Mouse (Mus musculus) induced T-regulatory cell, adult 2 months (primary cell): ENCODE results near the gene Spns2.
"Not testable (repeated sequence)": the region's sequence is repeated elsewhere in the genome, so short reads cannot be mapped to it uniquely, and the experiment has no call there.

Experiments
- DNase-seq: peaks from one replicate; pipeline ENCODE4 v3.0.0-alpha.2; 2012; ENCODE audit warnings: low read depth

Spns2 gene

DNA sequence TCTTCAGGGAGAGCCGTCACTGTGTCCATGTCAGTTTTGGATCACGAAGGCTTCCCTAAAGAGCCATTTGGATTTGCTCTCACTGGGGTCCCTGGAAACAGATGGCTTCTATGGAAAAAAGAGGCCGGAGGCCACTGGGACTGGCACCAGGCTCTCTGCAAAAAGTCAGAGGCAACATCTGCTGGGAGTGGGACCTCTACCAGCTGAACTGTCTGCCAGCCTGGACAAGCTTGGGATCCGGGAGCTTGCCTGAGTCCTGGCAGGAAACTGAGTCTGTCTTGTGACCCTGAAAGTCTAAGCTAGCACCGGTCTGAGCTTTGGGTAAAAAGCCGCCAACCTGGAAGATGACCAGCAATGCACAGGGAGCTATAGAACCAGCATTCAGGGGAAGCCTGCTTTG is 18.3 kb downstream of the Spns2 start:
- DNase-seq = no peak

- no peak for DNase-seq
Measured at GRCm38 (mm10) chr11:72470004-72470403, 19.7 kb downstream of the Spns2 start.

- no peak for DNase-seq
Measured at GRCm38 (mm10) chr11:72469217-72469616, 20.5 kb downstream of the Spns2 start.

DNA sequence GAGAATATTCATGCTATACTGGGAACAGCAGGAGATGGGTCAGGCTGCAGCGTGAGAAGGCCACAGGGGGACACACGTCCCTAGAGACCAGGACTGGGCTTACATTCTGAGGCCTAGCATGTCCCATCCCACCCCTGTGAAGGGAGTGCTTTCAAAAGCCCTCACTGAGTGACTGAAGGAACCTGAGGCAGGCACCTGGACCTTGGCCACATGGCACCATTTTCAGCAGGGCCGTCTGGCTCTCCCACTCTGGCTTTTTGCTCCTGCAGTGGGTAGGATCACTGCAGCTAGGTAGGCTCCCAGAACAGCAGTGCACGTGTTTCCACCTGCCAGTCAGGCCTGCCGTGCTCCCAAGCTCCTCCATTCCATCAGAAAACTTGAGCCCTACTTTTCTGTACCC is 21.2 kb downstream of the Spns2 start:
- DNase-seq = no peak

DNA sequence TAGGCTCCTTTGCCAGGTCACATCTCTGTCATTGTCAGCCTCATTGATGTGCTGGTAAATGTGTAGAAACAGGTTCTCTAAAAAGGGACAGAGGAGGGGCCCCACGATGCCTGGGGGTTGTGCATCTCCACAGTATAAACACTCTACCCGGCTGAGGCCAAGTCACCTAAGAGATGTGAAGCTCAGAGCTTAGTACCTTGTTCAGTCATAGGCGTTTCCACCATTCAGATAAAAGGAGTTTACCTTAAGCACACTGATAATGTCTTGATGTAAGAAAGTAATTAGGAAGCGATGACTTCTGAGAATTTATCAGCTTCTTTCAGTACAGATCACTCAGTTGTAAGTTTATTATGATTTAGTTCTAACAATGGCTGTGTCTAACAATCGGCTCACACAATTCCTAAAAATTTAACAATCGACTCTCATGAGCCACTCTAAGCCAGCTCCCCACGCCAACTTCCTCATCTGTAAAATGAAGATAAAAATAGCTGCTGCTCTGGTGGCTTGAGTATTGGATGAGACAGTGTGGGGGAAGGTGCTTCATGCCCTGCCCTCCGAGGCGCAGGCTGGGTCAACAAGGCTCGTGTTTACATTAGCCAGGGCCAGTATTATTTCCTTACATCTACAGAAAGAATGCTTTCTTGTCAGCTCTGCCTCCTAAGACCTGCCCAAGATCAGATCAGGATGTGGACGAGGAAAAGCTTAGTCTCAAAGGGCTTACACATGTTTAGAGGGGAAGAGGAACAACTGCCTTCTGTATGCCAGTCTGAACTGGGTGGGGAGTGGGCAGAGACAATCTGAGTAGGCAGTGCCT is 22.8 kb downstream of the Spns2 start:
- no peak for DNase-seq

- no peak for DNase-seq
Measured at GRCm38 (mm10) chr11:72465978-72466693, 23.6 kb downstream of the Spns2 start.

- DNase-seq = no peak
Measured at GRCm38 (mm10) chr11:72464821-72465220, 24.9 kb downstream of the Spns2 start.

GRCm38 (mm10) chr11:72461500-72461981 is 28.2 kb downstream of the Spns2 start:
- no peak for DNase-seq

DNA sequence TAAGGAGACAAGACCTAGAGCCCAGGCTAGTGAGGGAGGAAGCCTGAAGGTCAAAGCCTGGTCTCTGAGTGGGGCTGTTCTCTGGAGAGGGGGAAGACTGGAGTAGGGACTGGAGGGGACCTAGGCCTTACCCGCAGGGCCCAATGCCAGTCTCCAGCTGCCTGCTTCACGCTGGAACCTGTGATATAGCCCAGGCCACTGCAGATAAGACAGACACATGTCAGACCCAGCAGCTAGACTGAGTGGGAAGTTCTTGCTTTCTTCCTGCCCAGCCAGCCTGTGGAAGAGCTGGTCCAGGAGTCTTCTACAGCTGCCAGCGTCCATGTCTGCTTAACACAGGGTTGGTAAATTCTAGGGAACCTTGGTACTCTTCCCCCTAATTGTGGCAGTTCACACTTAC is 31.2 kb downstream of the Spns2 start:
- no peak for DNase-seq

- DNase-seq = no peak
Measured at GRCm38 (mm10) chr11:72457995-72458496, 31.7 kb downstream of the Spns2 start.

DNA sequence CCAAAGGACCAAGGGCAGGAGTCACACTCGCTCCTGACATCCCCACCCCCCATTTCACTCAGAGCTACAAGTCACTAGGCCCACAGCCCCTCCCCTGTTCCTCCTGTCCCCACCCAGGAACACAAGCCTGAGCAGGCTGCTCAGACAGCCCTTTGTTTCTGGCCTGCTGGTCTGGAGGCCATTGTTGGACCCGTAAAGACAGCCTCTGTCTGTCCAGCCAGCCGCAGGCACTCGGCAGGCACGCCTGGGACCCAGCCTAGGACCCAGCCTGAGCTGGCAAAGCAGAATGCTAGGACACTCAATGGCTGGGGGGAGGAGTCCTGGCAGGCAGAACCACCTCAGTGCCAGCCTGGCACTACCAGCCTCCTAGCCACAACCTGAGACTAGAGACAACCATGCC is 34.0 kb downstream of the Spns2 start:
- no peak for DNase-seq

- DNase-seq = no peak
Measured at GRCm38 (mm10) chr11:72453105-72453953, 36.4 kb downstream of the Spns2 start.

GRCm38 (mm10) chr11:72452140-72452665 is 37.5 kb downstream of the Spns2 start:
- DNase-seq = no peak

GRCm38 (mm10) chr11:72447475-72447874 is 42.2 kb downstream of the Spns2 start:
- no peak for DNase-seq

GRCm38 (mm10) chr11:72446311-72447105 is 43.2 kb downstream of the Spns2 start:
- DNase-seq = peak; percentile 76

GRCm38 (mm10) chr11:72440965-72441664 is 48.6 kb downstream of the Spns2 start, which contains the start of gene Mybbp1a:
Mybbp1a (plus strand) TSS chr11:72441355.
- peak; percentile 98 for DNase-seq

DNA sequence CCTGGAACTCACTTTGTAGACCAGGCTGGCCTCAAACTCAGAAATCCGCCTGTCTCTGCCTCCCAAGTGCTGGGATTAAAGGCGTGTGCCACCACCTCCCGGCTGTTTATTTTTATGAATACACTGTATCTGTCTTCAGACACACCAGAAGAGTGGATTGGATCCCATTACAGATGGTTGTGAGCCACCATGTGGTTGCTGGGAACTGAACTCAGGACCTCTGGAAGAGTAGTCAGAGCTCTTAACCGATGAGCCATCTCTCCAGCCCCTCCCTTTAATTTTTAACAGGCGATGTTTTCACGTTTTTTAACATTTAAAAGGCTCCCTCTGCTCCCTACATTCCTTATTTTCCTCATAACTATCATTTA is 49.1 kb downstream of the Spns2 start:
- DNase-seq = not testable (repeated sequence)

- DNase-seq = no peak
Measured at GRCm38 (mm10) chr11:72438411-72438810, 51.3 kb downstream of the Spns2 start.

GRCm38 (mm10) chr11:72436756-72437650 is 52.7 kb downstream of the Spns2 start:
- no peak for DNase-seq
